Mouse (Mus musculus) T-helper 2 cell (primary cell): ENCODE measurements around the gene Mptx2.
"Not testable (repeated sequence)": the region's sequence is repeated elsewhere in the genome, so short reads cannot be mapped to it uniquely, and the experiment has no call there.

Source experiments
- in situ Hi-C: fragments of 300-600 bp; cut with MboI, MseI; formaldehyde crosslinking; loops from one replicate; pipeline ENCODE4 v1.15.1; 2025; ENCODE audit warnings: high pct_unique_total_duplicates

The Mptx2 gene

DNA sequence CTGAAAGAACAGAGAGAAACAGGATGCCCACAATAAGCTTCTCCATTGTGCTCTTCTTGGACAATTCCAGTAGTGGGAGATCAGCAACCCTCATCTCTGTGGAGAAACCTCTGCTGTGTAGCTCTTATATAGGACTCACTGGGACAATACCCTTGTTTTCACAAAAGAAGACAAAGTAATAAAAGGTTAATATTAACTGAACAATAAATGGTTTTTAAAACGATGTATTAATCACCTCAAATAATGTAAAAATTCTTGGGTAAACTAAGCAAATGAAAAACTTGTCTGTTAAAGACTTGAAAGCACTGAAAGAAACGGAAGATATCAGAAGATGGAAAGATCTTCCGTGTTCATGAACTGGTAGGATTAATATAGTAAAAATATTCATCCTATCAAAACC, at the start of gene Mptx2:
Mptx2 (minus strand) TSS at position 101 of the 400 bp plus-strand sequence.
- in situ Hi-C loops, result no loop called here

- in situ Hi-C loops, result no loop called here
Observed at GRCm38 (mm10) chr1:173326552-173326951, 49.0 kb upstream of the Mptx2 start.

GRCm38 (mm10) chr1:173325395-173325794, 47.8 kb upstream of the Mptx2 start:
- in situ Hi-C loops, result no loop called here

DNA sequence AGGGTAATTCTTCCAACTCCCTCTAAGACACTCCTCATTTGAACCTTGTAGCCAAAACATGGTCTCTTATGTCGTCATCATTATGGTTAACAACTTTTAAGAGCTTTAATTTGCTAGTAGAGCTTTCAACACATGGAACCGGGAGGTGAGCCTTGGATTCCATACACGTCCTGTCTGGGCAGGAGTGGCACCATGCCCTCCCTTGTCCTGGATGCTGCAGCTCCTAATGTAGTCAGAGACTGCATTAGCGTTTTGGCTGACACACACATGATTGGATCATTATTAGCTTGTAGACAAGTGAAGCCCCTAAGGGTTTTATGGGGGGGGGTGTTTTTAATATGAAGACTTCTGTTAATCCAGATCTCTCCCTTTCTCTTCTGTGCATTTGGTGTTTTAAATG, 47.4 kb upstream of the Mptx2 start:
- in situ Hi-C loops, result no loop called here

- in situ Hi-C loops, result no loop called here
Observed at GRCm38 (mm10) chr1:173323839-173324585, 46.4 kb upstream of the Mptx2 start.

DNA sequence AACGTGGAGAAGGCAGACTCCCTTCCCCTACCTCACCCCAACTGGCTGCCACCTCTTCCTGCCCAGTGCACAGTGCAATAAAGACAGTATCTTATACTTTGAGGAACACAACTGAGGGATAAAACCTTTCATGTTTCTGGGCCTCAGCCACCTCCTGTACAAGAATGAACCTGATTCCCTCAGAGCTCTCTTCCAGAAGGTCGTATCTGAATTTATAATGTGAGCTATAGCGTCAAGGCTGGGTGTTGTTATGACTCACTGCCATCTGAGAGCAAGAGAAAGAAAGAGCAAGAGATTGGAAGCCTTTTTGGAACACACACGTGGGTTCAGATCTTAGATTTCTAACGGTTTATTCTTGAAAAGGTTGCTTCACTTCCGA, 44.7 kb upstream of the Mptx2 start:
- in situ Hi-C loops, result no loop called here

GRCm38 (mm10) chr1:173321593-173322248, 44.1 kb upstream of the Mptx2 start:
- in situ Hi-C loops, result no loop called here

GRCm38 (mm10) chr1:173317925-173318477, 40.4 kb upstream of the Mptx2 start:
- in situ Hi-C loops, result no loop called here

- in situ Hi-C loops, result no loop called here
Observed at GRCm38 (mm10) chr1:173315725-173316124, 38.1 kb upstream of the Mptx2 start.

DNA sequence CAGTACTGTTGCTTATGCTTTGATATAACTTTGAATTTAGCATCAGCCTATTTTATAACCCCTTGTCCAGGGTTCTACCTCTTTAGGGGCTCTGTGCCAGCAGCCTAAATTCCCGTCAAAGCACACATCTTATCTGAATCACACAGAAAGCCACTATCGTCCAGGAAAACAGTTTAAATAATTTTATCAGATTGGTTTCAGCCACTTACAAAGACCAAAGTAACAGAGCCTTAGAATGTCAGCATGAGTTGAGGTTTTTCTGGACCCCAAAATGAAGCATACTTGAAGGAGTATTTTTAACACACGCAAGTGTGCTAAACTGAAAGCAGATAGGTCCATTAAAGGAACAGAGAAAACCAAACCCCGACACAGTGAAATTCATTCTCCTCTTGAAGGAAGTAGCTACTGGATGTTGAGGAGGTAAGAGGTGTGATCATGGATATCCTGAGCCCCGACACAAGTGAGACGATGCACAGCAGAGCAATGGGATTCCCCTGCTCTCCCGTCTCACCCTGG, 36.0 kb upstream of the Mptx2 start:
- in situ Hi-C loops, result not testable (repeated sequence)

DNA sequence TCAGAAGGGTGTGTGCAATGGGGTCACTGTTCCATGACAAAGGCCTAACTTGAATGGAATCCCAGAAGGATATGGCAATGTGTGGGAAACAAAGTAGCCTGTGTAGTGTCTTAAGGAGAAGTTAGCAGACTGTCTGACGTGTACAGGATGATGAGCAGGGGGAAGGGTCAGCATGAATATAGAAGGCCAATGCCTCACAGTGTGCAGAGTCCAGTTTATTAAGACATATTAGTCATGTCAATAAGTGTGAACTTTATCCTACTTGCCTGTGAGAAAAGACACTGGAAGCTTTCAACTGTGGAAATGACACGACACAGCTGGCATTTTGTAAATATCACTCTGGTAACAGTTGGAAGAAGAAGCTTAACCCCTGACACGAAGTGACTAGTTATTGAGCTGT, 25.2 kb upstream of the Mptx2 start:
- in situ Hi-C loops, result not testable (repeated sequence)

DNA sequence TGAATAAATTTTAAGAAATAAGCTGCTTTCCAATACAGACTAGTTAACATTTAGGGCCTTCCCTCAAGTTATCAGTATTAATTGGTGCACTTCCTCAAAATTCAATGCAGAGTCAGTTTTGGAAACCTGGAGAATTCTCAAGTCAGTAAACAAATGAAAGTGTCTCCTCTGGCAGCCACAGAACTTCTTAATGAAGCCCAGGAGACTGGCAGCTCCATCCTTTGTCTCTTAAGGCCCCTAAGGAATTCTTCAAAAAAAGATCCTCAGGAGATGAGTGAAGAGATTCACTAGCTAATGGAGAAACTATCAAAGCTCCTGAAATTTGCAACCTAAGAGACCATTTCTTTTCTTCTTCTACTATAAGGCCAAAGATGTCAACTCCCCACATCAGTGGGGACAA, 11.9 kb downstream of the Mptx2 start, which contains the start of gene Olfr418:
Olfr418 (plus strand) TSS at position 301 of the 400 bp plus-strand sequence.
- in situ Hi-C loops, result no loop called here

DNA sequence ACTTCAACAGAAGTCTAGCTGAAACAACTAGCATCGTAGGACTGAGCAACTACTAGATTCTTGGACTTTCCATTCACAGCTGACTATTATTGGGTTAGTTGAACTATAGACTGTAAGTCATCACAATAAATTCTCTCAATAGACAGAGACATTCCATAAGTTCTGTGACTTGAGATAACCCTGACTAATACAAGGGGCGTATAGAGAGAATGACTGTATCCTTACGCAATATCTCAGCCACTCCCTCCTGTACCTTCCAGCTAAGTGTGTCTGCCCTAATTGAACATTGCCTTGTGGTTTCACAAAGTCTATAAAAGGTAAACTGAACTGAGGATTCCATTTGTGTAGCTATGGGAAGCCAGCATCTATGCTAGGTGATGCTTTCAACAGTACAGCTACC, 27.7 kb downstream of the Mptx2 start:
- in situ Hi-C loops, result no loop called here

- in situ Hi-C loops, result not testable (repeated sequence)
Observed at GRCm38 (mm10) chr1:173237004-173237403, 40.6 kb downstream of the Mptx2 start.

GRCm38 (mm10) chr1:173227081-173227480, 50.5 kb downstream of the Mptx2 start, which contains the start of gene Fcer1a:
Fcer1a (minus strand) TSS chr1:173227214.
- in situ Hi-C loops, result no loop called here
